Mouse (Mus musculus) cerebellum, adult 9-10 months (tissue): ENCODE results near the gene Sulf2.

Experiments used
- DNase-seq: peaks from one replicate; pipeline ENCODE4 v3.0.0; 2022

Sulf2 gene

GRCm38 (mm10) chr2:166045549-166046501 lies 109.6 kb downstream of the Sulf2 start:
- peak; percentile 25 for DNase-seq

GRCm38 (mm10) chr2:166045006-166045405 lies 110.5 kb downstream of the Sulf2 start:
- no peak for DNase-seq

DNA sequence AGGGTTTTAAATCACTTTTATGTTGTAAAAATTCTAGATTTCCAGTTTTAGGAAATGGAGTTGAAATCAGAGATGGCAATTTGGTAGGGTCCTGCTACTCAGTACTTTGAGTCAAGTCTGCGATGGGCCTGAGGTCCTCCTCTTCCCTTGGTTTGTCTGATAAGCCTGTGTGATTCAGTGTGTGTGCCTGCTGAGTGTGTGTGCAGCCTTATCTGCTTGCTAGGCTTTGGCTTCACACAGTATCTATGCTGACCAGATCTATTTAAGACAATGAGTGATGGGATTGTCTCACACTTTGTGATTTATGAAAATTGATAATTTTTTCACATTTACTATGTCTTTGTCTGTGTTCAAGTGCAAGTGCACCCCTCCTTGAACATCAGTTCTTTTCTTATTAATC lies 112.9 kb downstream of the Sulf2 start:
- no peak for DNase-seq

- DNase-seq = no peak
Observed at GRCm38 (mm10) chr2:166039681-166040080, 115.8 kb downstream of the Sulf2 start.

DNA sequence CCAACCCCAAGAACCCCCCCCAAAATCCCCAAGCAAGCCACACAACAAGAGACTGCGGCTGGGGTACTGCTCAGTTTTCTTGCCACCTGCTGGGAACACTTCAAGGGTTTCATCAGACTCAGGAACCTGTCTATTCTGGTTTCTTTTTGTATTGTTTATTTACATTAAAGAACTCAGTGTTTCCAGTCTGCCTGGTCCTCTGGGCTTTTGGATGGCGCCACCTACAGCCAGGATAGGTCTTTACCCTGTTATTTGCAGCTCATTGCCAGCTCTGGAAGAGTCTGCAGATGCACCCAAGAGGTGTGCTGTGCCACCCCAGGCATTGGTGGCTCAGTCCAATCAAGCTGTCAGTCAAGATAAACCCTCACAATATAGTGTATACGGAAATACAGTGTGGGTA lies 119.7 kb downstream of the Sulf2 start:
- peak; percentile 25 for DNase-seq

DNA sequence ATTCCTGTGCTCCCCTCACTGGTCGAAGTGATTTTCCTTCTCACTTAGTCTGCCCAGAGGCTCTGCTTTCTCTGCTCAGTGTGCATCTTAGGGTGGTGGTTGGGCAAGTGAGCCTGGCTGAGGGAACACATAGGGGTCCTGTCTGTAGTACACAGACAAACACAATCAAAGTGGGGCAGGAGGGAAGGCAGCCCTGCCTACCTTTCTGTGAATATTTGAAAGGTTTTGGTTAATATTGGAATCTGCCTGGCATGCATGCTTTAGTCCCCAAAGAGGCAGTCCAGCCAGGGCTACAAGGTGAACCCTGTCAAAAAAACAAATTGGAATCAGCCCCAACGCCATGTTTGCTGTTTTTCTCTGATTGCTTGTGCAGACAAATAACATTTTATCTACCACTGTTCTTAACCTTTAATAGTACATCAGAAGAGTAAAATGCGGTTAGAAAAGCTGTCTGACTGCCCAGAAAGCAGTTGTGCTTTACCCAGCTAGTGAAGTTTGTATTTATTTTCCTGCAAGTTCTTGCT lies 120.4 kb downstream of the Sulf2 start:
- no peak for DNase-seq

GRCm38 (mm10) chr2:166032628-166033027 lies 122.8 kb downstream of the Sulf2 start:
- no peak for DNase-seq

GRCm38 (mm10) chr2:166031120-166031929 lies 124.1 kb downstream of the Sulf2 start:
- no peak for DNase-seq

- no peak for DNase-seq
Observed at GRCm38 (mm10) chr2:166030256-166030995, 125.0 kb downstream of the Sulf2 start.

- DNase-seq = no peak
Observed at GRCm38 (mm10) chr2:166029232-166029631, 126.2 kb downstream of the Sulf2 start.

DNA sequence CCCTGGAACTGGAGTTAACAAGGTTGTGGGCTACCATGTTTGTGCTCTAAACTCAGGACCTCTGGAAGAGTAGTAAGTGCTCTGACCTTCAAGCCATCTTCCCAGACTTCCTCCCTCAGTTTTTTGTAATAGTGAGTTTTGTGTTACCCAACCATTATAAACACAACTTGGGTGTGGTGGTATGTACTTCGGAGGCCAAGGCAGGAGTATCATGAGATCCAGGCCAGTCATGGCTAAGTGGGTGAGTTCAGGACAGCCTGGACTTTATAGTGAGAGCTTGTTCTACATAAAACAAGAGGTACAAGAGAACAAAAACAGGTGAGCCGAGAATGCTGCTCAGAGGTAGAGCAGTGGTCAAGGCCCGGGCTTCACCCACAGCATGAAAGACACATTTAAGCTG lies 127.6 kb downstream of the Sulf2 start:
- DNase-seq = no peak

DNA sequence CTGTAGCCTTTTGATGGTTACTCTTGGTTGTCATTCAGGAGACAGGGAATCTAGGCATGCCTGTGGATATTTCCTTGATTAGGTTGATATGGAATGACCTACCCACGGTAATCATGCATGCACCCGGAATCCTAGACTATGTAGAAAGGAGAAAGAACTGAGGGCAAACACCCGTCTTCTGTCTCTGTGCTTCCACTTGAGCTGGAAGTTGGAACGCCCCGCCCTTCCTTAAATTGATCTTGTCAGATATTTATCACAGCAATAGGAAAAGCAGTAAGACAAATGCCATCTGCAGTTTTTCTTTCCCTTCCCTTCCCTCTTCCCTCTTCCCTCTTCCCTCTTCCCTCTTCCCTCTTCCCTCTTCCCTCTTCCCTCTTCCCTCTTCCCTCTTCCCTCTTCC lies 129.5 kb downstream of the Sulf2 start:
- no peak for DNase-seq

DNA sequence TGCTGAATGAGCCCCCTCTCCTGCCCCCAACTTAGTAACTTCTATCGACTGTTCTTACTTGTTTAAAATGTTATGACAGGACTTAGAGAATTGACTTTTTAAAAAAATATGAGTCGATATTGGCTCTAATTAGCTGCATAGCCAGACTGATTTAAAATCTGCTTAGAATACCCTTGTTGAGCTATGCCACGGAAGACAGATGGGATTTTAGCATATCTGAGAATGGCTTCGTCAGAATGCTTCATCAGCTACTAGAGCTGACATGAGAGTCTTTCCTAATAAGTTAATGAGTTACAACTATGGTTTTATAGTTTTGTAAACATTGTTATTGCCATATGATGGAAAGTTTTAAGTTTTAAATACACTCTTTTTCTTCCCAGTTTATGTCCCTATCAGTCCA lies 130.8 kb downstream of the Sulf2 start:
- DNase-seq = no peak

- DNase-seq = no peak
Observed at GRCm38 (mm10) chr2:166024079-166024478, 131.4 kb downstream of the Sulf2 start.
